Mouse (Mus musculus) layer of hippocampus, adult 9-11 months (tissue): ENCODE data around the gene Nostrin.

Experiments
- DNase-seq: peaks from one replicate; pipeline ENCODE4 v3.0.0; 2022

Gene Nostrin

GRCm38 (mm10) chr2:69129425-69130210 lies 6.0 kb upstream of the Nostrin start:
- no peak for DNase-seq

- no peak for DNase-seq
These were observed 3.6 kb upstream of the Nostrin start for GRCm38 (mm10) chr2:69132046-69132445.

- no peak for DNase-seq
These were observed 3.0 kb upstream of the Nostrin start for GRCm38 (mm10) chr2:69132488-69133040.

- DNase-seq, result no peak
These were observed 1.4 kb upstream of the Nostrin start for GRCm38 (mm10) chr2:69134186-69134585.

- DNase-seq, result no peak
These were observed 663 bp upstream of the Nostrin start for GRCm38 (mm10) chr2:69134937-69135336.

- DNase-seq, result no peak
These were observed 1.9 kb downstream of the Nostrin start for GRCm38 (mm10) chr2:69137406-69138084.

- DNase-seq, result no peak
These were observed 3.2 kb downstream of the Nostrin start for GRCm38 (mm10) chr2:69138759-69139158.

- no peak for DNase-seq
These were observed 4.6 kb downstream of the Nostrin start for GRCm38 (mm10) chr2:69140215-69140614.

GRCm38 (mm10) chr2:69140816-69141215 lies 5.2 kb downstream of the Nostrin start:
- DNase-seq, result no peak

- no peak for DNase-seq
These were observed 13.1 kb downstream of the Nostrin start for GRCm38 (mm10) chr2:69148691-69149090.

- no peak for DNase-seq
These were observed 13.6 kb downstream of the Nostrin start for GRCm38 (mm10) chr2:69149154-69149553.

GRCm38 (mm10) chr2:69150841-69151240 lies 15.2 kb downstream of the Nostrin start:
- DNase-seq, result no peak

- DNase-seq, result no peak
These were observed 20.3 kb downstream of the Nostrin start for GRCm38 (mm10) chr2:69155861-69156260.

- DNase-seq, result no peak
These were observed 20.7 kb downstream of the Nostrin start for GRCm38 (mm10) chr2:69156283-69156682.

- no peak for DNase-seq
These were observed 23.3 kb downstream of the Nostrin start for GRCm38 (mm10) chr2:69158907-69159306.

- no peak for DNase-seq
These were observed 34.9 kb downstream of the Nostrin start for GRCm38 (mm10) chr2:69170395-69171077.

GRCm38 (mm10) chr2:69175296-69175695 lies 39.7 kb downstream of the Nostrin start:
- DNase-seq, result no peak

- DNase-seq, result no peak
These were observed 44.1 kb downstream of the Nostrin start for GRCm38 (mm10) chr2:69179721-69180120.

GRCm38 (mm10) chr2:69187990-69188389 lies 52.4 kb downstream of the Nostrin start:
- no peak for DNase-seq

GRCm38 (mm10) chr2:69188732-69189131 lies 53.1 kb downstream of the Nostrin start:
- DNase-seq, result peak; percentile 56

GRCm38 (mm10) chr2:69189222-69189621 lies 53.6 kb downstream of the Nostrin start:
- no peak for DNase-seq

GRCm38 (mm10) chr2:69191059-69191458 lies 55.5 kb downstream of the Nostrin start:
- DNase-seq, result no peak

GRCm38 (mm10) chr2:69193555-69193954 lies 58.0 kb downstream of the Nostrin start:
- no peak for DNase-seq
